Mouse (Mus musculus) forebrain, embryonic 14.5 days (tissue): ENCODE measurements around the gene Xab2. TPM values are rescaled to one million over a fixed set of nuclear protein-coding genes. Genes with fewer than 3 reads are reported as not detected.
A peak's percentile ranks its signal among the peaks of the same experiment; 100 is the strongest.

Experiments used
- ATAC-seq: fragments of 200-750 bp; cut with Nextera tagmentation; 2 replicates; pipeline ENCODE4 v1.8.0; 2017; ENCODE audit warnings: mild to moderate bottlenecking, moderate library complexity
- DNase-seq: peaks from one replicate; pipeline ENCODE4 v3.0.0-alpha.2; 2015; ENCODE audit warnings: low spot score
- H3K27ac ChIP-seq: fragments of 300-500 bp; sonication (generic); 2 replicates; pipeline ENCODE4 v1.5.1; 2014; ENCODE audit warnings: low read depth, mild to moderate bottlenecking, control low read depth, low read length, moderate library complexity
- H3K27me3 ChIP-seq: fragments of 300-500 bp; sonication (generic); replicated peaks from 2 replicates; pipeline ENCODE4 v1.6.1; 2014; ENCODE audit warnings: low read length, control low read depth, mixed read lengths; ENCODE audit not compliant: control insufficient read depth, insufficient read depth
- H3K36me3 ChIP-seq: fragments of 300-500 bp; sonication (generic); 2 replicates; pipeline ENCODE4 v1.6.1; 2014; ENCODE audit warnings: low read length, control low read depth; ENCODE audit not compliant: control insufficient read depth, insufficient read depth
- H3K4me1 ChIP-seq: fragments of 300-500 bp; sonication (generic); 2 replicates; pipeline ENCODE4 v1.6.1; 2014; ENCODE audit warnings: antibody characterized with exemption, low read length, control low read depth; ENCODE audit not compliant: control insufficient read depth, insufficient read depth
- H3K4me2 ChIP-seq: fragments of 300-500 bp; sonication (generic); 2 replicates; pipeline ENCODE4 v1.6.1; 2014; ENCODE audit warnings: mild to moderate bottlenecking, control low read depth, low read length
- H3K4me3 ChIP-seq: fragments of 300-500 bp; sonication (generic); 2 replicates; pipeline ENCODE4 v1.5.1; 2014; ENCODE audit warnings: low read depth, low read length, control low read depth
- H3K9ac ChIP-seq: fragments of 300-500 bp; sonication (generic); 2 replicates; pipeline ENCODE4 v1.6.1; 2014; ENCODE audit warnings: mild to moderate bottlenecking, low read length, control low read depth, moderate library complexity
- H3K9me3 ChIP-seq: fragments of 300-500 bp; sonication (generic); replicated peaks from 2 replicates; pipeline ENCODE4 v1.6.1; 2016; ENCODE audit warnings: low read length, control low read depth, mixed read lengths; ENCODE audit not compliant: control insufficient read depth
- WGBS: fragments of 180-500 bp; shearing (Covaris S2); extraction: QIAGEN DNeasy Blood & Tissue Kit; methylation state at CpG from one replicate; pipeline ENCODE4 v1.1.7; 2014; 5-methylcytosine and 5-hydroxymethylcytosine counted together
- polyA plus RNA-seq: library from polyadenylated mRNA; unstranded; fragments of >200 nt; fragmentation: Nextera tagmentation; extraction: Ambion mirVana; gene quantifications from 2 replicates; pipeline ENCODE4 v1.2.1, GENCODE M21; 2014

Gene Xab2
- polyA plus RNA-seq, 1 experiment from 2014 or later, result 63.2 TPM

DNA sequence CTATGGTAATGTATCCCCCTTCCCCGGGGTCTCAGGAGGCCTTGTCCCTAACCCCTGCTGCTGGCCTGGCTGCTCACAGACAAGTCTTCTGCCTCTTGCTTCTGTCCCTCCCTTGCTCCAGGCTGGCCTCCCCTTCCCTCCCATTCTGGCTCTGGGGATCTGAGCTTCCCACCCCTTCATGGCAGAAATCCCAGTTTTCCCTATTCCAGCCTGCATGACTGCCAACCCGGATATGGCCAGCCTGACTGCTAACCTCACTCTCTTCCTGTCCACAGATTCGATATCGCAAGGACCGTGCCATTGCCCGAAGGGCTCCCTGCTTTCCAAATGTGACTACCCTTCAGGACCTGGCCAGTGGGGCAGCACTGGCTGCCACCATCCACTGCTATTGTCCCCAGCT, 20.7 kb downstream of the Xab2 start:
- Histone ChIP-seq H3K27ac (no peak overlapping the region), H3K9me3 (no peaks in the 10 kb centered on the region), H3K4me3 (no peak overlapping the region), H3K4me2 (no peak overlapping the region), H3K27me3 (no peaks in the 10 kb centered on the region), H3K36me3 (peaks cover 62% of the 10 kb centered on the region), H3K9ac (no peak overlapping the region), H3K4me1 (no peaks in the 10 kb centered on the region)
- ATAC-seq (no peak), DNase-seq (no peak)
- WGBS, result 90% methylated on average over 6 of the region's 6 CpGs

DNA sequence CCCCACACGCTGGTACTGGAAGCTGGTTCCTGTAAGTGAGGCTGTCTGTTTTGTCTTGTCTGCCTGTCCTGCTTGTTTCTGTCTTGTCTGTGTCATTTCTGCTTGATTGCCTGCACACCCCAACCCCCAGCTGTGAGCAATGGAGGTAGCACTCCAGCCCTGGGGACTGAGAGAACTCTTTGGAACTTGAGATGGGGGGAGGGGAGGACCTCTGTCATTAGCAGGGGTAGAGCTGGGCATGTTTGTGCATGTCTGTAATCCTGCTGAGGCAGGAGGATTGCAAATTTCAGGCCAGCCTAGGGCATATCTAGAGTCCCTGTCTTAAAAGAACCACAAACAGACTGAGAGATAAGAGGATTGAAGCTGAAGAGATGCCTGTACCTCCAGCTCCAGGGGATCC, 21.9 kb downstream of the Xab2 start:
- no peak overlapping the region for H3K4me3 ChIP-seq
- peaks cover 54% of the 10 kb centered on the region for H3K36me3 ChIP-seq
- 85% methylated on average over 1 of the region's 1 CpGs for WGBS
- H3K27ac ChIP-seq, result no peak overlapping the region
- H3K4me1 ChIP-seq, result no peaks in the 10 kb centered on the region
- ATAC-seq, result no peak
- DNase-seq, result no peak
- H3K4me2 ChIP-seq, result no peak overlapping the region
- no peaks in the 10 kb centered on the region for H3K9me3 ChIP-seq
- no peaks in the 10 kb centered on the region for H3K27me3 ChIP-seq
- no peak overlapping the region for H3K9ac ChIP-seq

DNA sequence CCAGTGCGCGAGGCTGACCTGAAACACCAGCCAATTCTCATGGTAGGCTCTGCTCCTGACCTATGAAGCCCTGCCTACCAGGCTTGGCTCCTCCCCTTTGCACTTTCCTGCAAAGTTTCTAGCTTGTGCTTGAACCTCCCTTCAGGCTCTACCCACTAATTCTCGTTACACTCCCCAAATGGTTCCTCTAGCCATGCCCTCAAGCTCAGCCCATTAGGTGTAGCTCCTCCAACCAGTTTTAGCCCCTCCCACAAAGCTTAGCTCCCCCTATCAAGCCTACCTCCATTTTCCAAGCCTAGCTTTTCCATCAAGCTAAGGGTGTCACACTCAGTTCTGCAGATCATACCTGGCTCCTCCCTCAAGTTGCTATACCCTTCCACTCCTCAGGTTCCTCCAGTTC, 23.1 kb downstream of the Xab2 start:
- Histone ChIP-seq H3K9me3 (no peaks in the 10 kb centered on the region), H3K27me3 (no peaks in the 10 kb centered on the region), H3K36me3 (peaks cover 43% of the 10 kb centered on the region), H3K4me3 (no peak overlapping the region), H3K4me2 (no peak overlapping the region), H3K9ac (no peak overlapping the region), H3K4me1 (no peaks in the 10 kb centered on the region), H3K27ac (no peak overlapping the region)
- no peak for DNase-seq
- WGBS, result 89% methylated on average over 3 of the region's 3 CpGs
- no peak for ATAC-seq

DNA sequence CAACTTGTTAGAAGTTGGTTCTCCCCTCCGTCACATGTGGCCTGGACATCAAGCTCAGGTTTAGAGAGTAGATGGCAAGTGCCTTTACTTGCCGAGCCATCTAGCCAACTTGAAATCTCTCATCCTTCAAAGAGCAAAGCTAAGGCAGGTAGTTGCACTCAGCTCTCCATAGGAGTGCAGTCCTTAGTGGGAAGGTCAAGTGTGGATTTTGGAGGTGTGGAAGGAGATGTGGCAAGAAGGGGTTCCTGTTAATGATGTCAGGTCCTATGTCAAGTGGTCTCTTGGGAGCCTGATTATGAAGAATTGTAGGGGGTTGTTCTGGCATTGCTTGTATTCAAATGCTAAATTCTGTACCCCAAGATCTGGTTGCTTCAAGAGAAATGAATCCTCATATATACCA, 26.6 kb downstream of the Xab2 start:
- Histone ChIP-seq H3K27ac (no peak overlapping the region), H3K4me2 (no peak overlapping the region), H3K36me3 (peaks cover 14% of the 10 kb centered on the region), H3K9me3 (no peaks in the 10 kb centered on the region), H3K9ac (no peak overlapping the region), H3K27me3 (no peaks in the 10 kb centered on the region), H3K4me1 (no peaks in the 10 kb centered on the region), H3K4me3 (no peak overlapping the region)
- DNase-seq, result no peak
- 97% methylated on average over 2 of the region's 2 CpGs for WGBS
- no peak for ATAC-seq

DNA sequence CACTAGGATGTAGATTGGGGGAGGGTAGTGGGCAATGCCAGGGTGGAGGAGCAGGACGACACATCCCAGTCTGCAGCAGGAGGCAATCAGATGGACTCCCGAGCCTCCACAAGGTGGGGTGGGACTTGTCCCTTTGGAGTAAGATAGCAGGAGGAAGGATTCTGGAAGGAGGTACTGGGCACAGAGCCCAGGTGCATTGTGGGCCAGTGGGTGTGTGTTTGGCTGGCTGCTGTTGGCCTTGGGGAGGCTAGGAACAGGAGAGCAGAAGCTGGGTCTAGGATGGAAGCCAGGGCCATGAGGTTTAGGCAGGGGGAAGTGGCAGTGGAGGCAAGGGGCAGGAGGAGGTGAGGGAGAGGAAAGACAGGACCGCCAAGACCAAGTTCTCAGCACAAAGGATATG, 27.6 kb downstream of the Xab2 start:
- Histone ChIP-seq H3K27ac (no peak overlapping the region), H3K36me3 (peaks cover 4% of the 10 kb centered on the region; the same call in 1 of the 2 replicates), H3K4me2 (no peak overlapping the region), H3K9me3 (no peaks in the 10 kb centered on the region), H3K27me3 (no peaks in the 10 kb centered on the region), H3K4me1 (no peaks in the 10 kb centered on the region), H3K9ac (no peak overlapping the region), H3K4me3 (no peak overlapping the region)
- no peak for DNase-seq
- ATAC-seq, result no peak
- 69% methylated on average over 3 of the region's 3 CpGs for WGBS

DNA sequence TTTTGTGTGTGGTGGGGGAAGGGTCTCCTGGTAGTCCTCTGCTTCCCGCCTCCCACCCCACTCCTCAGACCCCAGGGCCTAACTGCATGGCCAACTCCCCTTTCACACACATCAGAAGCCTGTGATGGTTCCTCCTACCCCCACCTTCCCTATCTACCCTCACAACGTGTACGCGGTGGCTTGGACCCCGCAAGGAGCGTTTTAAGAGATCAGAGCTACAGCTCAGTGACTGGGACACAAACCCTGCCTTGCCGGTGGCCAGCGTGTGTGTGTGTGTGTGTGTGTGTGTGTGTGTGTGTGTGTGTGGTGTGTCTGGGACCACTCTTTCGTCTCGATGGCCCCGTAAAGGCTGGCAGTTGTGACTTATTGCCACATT, 32.9 kb downstream of the Xab2 start:
- Histone ChIP-seq H3K4me3 (peak overlapping the region; percentile 90), H3K4me1 (no peaks in the 10 kb centered on the region), H3K9me3 (no peaks in the 10 kb centered on the region), H3K4me2 (peak overlapping the region; percentile 80), H3K27me3 (no peaks in the 10 kb centered on the region), H3K9ac (peak overlapping the region; percentile 87), H3K27ac (peak overlapping the region; percentile 80), H3K36me3 (no peaks in the 10 kb centered on the region)
- under 1% methylated on average over 11 of the region's 11 CpGs for WGBS
- peak; percentile 69 for ATAC-seq
- DNase-seq, result peak; percentile 32

DNA sequence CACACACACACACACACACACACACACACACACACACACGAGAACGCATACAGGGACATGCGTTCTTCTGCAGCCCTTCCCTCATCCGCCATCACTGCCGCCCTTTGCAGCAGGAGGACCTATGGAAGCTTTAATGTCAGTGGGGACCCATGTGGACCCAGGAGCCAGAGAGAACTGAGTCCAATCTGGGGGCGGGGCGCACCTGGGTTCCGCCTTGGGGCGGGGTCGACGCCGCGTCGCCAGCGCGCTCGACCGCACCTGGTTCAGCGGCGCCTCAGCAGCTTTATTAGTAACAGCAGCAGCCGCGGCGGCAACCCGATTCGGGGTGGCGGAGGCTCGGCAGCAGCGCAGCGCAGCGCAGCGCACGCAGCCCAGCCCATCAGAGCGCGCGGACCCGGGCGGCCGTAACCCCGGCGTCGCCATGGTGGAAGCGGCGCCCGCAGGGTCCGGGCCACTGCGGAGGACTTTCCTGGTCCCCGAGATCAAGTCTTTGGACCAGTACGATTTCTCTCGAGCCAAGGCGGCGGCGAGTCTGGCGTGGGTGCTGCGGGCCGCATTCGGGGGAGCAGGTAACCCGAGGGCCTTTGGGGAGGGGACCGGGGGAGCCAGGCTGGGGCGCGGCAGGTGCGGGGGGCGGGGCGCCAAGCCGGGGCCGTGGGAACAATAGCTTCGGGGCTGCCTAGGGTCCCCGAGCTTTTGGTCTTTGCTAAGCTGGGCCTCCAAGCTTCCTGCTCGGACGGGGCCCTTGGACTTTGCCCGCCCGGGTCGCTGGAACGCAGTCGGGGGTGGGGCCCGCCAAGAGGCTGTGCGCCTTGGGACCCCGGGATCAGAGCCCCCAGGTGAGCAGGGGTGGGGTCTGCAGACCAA, 33.5 kb downstream of the Xab2 start:
- H3K36me3 ChIP-seq, result no peaks in the 10 kb centered on the region
- DNase-seq (peak; percentile 76), ATAC-seq (peak; percentile 86)
- H3K27ac ChIP-seq, result peak overlapping the region; percentile 80
- no peaks in the 10 kb centered on the region for H3K4me1 ChIP-seq
- H3K9me3 ChIP-seq, result no peaks in the 10 kb centered on the region
- peak overlapping the region; percentile 80 for H3K4me2 ChIP-seq
- H3K4me3 ChIP-seq, result peak overlapping the region; percentile 90
- under 1% methylated on average over 74 of the region's 77 CpGs for WGBS
- H3K27me3 ChIP-seq, result no peaks in the 10 kb centered on the region
- peak overlapping the region; percentile 87 for H3K9ac ChIP-seq

DNA sequence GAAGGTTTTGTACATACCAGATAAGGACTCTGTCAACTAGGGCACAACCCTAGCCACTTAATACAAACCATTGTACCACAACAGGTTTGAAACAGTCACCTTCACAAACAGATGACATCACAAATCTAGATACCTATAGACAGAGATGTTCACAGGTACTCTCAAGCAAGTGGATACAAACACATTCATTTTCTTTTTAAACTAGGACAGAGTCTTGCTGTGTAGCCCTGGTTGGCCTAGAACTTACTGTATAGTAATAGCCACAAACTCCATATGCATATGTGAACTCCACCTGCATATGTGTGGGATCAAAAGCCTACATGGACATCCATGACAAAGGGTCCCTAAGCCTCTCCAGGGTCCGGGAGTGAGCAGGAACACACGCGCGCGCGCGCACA, 34.1 kb downstream of the Xab2 start, which contains the start of gene Camsap3:
TSS of gene Camsap3 (plus strand) at position 301 of the 398 bp plus-strand sequence.
- peak within 1 kb of the TSS; percentile 90 for H3K4me3 ChIP-seq
- H3K9ac ChIP-seq, result peak within 1 kb of the TSS; percentile 87
- H3K4me2 ChIP-seq, result peak within 1 kb of the TSS; percentile 80
- DNase-seq (no peak), ATAC-seq (no peak)
- H3K27ac ChIP-seq, result peak within 1 kb of the TSS; percentile 80
- H3K4me1 ChIP-seq, result no peaks in the 10 kb centered on the region
- WGBS, result 0% methylated on average over 1 of the region's 7 CpGs
- H3K36me3 ChIP-seq, result no peaks in the 10 kb centered on the region
- no peaks in the 10 kb centered on the region for H3K27me3 ChIP-seq
- H3K9me3 ChIP-seq, result no peaks in the 10 kb centered on the region

DNA sequence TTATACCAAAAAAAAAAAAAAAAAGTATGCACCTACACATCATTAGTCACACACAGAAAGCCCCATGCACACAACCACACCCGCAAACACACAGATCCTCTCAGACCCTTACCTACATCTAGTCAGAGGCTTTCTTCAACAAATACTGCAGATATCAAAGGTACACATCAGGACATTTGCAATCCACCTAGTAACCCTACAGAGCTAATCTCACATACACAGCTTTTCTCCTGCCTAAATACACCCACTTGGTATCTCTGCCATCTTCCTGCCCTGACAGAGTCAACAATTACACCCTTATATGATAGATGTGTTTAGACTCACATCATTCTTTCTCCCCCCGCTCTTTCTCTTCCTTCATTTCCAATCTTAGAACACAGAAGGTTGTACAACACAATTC, 34.7 kb downstream of the Xab2 start:
- Histone ChIP-seq H3K27me3 (no peaks in the 10 kb centered on the region), H3K9me3 (no peaks in the 10 kb centered on the region), H3K27ac (no peak overlapping the region), H3K4me1 (no peaks in the 10 kb centered on the region), H3K36me3 (no peaks in the 10 kb centered on the region), H3K9ac (no peak overlapping the region), H3K4me2 (no peak overlapping the region), H3K4me3 (no peak overlapping the region)
- ATAC-seq (no peak), DNase-seq (no peak)
- WGBS, result 91% methylated on average over 2 of the region's 2 CpGs
